Mouse (Mus musculus) monocyte, adult 5-6 weeks (primary cell): ENCODE data around the gene Klrd1. TPM values are rescaled to one million over a fixed set of nuclear protein-coding genes. Genes with fewer than 3 reads are reported as not detected.
A peak's percentile ranks its signal among the peaks of the same experiment; 100 is the strongest.

ENCODE experiments used
- ATAC-seq: fragments of 153-309, 156-312 bp; replicated peaks from 2 replicates; pipeline ENCODE4 v1.8.0; 2017; ENCODE audit warnings: mild to moderate bottlenecking; ENCODE audit not compliant: low TSS enrichment, insufficient number of reproducible peaks, severe bottlenecking, poor library complexity, low FRiP score
- total RNA-seq: library from RNA; stranded (forward); fragments of 200-1000, 200-491, 200-594 nt; gene quantifications from 3 replicates; pipeline ENCODE4 v1.2.3, GENCODE M21; 2017

The Klrd1 gene
- total RNA-seq, 1 experiment from 2014 or later: 278 TPM

DNA sequence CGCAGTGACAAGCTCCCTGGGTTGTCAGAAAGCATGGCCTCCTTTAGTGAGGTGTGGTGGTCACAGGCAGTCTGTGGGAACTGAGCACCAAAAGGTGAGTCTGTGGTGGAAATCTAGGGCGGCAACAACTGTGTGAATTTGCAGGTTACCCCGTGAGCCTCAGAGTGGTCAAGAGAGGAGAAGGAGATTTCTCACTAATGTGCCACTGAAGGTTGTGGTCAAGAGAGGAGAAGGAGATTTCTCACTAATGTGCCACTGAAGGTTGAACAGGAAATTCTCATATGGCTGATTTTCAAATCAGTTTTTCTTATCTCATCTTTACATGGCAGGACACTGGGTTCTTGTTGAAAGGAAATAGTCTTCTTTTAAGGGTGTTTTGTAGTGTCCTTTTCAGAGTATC, 52.5 kb downstream of the Klrd1 start:
- ATAC-seq: peak; percentile 59

Other genes starting within 250 kb of the Klrd1 start
- 95.9 to 190 TPM (median 158 TPM) in 3 replicates for gene Clec12a, start 249.1 kb upstream of the Klrd1 start, total RNA-seq
- gene Clec12b, start 205.9 kb upstream of the Klrd1 start, total RNA-seq: not detected in 3 replicates
- gene Clec1b, start 194.5 kb upstream of the Klrd1 start, total RNA-seq: 4.3 to 125 TPM (median 16.0 TPM) in 3 replicates
- gene Clec9a, start 182.9 kb upstream of the Klrd1 start, total RNA-seq: 2.2 to 5.2 TPM (median 3.1 TPM) in 3 replicates
- gene Clec1a, start 139.8 kb upstream of the Klrd1 start, total RNA-seq: 1.1 to 2.3 TPM in 2 of 3 replicates, not detected in the other
- 8.4 to 15.7 TPM (median 11.1 TPM) in 3 replicates for gene Olr1, start 84.6 kb upstream of the Klrd1 start, total RNA-seq
- 1.9 TPM in 1 of 3 replicates, not detected in the others for gene Tmem52b, start 79.2 kb upstream of the Klrd1 start, total RNA-seq
- 27.9 to 39.7 TPM (median 35.0 TPM) in 3 replicates for gene Gabarapl1, start 58.6 kb upstream of the Klrd1 start, total RNA-seq
- 390 to 1,008 TPM (median 400 TPM) in 3 replicates for gene Klre1, start 13.9 kb upstream of the Klrd1 start, total RNA-seq
- 316 to 1,130 TPM (median 336 TPM) in 3 replicates for gene Klrk1, start 32.1 kb downstream of the Klrd1 start, total RNA-seq
- gene Klrc3, start 51.6 kb downstream of the Klrd1 start, total RNA-seq: 10.2 to 77.0 TPM (median 14.9 TPM) in 3 replicates
- gene Klrc2, start 68.9 kb downstream of the Klrd1 start, total RNA-seq: 92.3 to 435 TPM (median 102 TPM) in 3 replicates
- 135 to 407 TPM (median 135 TPM) in 3 replicates for gene Klrc1, start 87.2 kb downstream of the Klrd1 start, total RNA-seq
- 2.2 to 10.4 TPM (median 6.7 TPM) in 3 replicates for gene Klri1, start 125.3 kb downstream of the Klrd1 start, total RNA-seq
- gene Klri2, start 148.7 kb downstream of the Klrd1 start, total RNA-seq: 97.7 to 348 TPM (median 123 TPM) in 3 replicates
- gene Gm156, start 192.5 kb downstream of the Klrd1 start, total RNA-seq: not detected in 3 replicates